Mouse (Mus musculus) erythroblast, embryonic 14.5 days (primary cell): ENCODE data around the gene Map4k3. TPM values are rescaled to one million over a fixed set of nuclear protein-coding genes. Genes with fewer than 3 reads are reported as not detected.
"Not testable (repeated sequence)": the region's sequence is repeated elsewhere in the genome, so short reads cannot be mapped to it uniquely, and the experiment has no call there.

ENCODE experiments used
- H3K27me3 ChIP-seq: 2 replicates; pipeline ENCODE4 v1.6.1; 2012; ENCODE audit warnings: inconsistent platforms; ENCODE audit not compliant: control insufficient read depth
- H3K36me3 ChIP-seq: 2 replicates; pipeline ENCODE4 v1.6.1; 2012; ENCODE audit warnings: mild to moderate bottlenecking, inconsistent platforms; ENCODE audit not compliant: control insufficient read depth
- H3K4me1 ChIP-seq: 2 replicates; pipeline ENCODE4 v1.6.1; 2012; ENCODE audit warnings: inconsistent platforms; ENCODE audit not compliant: control insufficient read depth
- H3K4me3 ChIP-seq: replicated peaks from 2 replicates; pipeline ENCODE3; 2012; ENCODE audit warnings: moderate library complexity, mild to moderate bottlenecking, inconsistent platforms
- H3K9me3 ChIP-seq: 2 replicates; pipeline ENCODE4 v1.6.1; 2012; ENCODE audit warnings: low read length, inconsistent platforms, mixed read lengths; ENCODE audit not compliant: control insufficient read depth
- GATA1 ChIP-seq: IDR thresholded peaks from 2 replicates; pipeline ENCODE4 v1.6.1; 2012; ENCODE audit warnings: low read length, inconsistent platforms, mixed read lengths
- TAL1 ChIP-seq: IDR thresholded peaks from 3 replicates; pipeline ENCODE4 v1.6.1; 2012; ENCODE audit warnings: low read length, inconsistent platforms, mixed read lengths
- polyA plus RNA-seq: library from polyadenylated mRNA; stranded (reverse); fragments of >175 nt; gene quantifications from 2 replicates; pipeline ENCODE4 v1.2.3, GENCODE M21; 2012

The Map4k3 gene
- polyA plus RNA-seq, 1 experiment, result not detected

DNA sequence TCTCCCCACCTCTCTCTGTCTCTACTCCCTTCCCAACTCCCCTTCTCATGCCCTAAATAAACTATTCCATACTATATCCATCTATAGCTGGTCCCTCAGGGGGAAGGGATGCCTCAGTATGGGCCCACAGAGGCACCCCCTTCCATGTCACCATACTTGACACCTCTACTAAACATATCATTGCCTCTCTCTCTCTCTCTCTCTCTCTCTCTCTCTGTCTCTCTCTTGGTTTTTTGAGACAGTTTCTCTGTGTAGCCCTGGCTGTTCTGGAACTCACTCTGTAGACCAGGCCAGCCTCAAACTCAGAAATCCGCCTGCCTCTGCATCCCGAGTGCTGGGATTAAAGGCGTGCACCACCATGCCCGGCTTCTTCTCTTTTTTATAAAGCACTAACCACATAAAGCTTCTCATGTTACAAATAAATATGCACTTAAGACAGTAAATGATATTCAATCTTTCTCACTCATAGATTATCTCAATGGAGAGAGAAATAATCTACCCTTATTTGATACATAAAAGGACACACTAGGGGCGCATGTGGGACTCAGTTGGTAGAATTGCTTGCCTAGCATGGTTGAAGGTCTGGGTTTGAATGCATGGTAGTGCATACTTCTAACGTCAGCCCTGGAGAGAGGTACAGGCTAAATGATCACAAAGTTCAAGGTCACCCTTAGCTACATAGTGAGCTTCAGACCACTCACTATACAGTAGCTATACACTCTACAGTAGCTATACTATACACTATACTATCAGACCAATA is 159.3 kb downstream of the Map4k3 start:
- H3K27me3 ChIP-seq, result no peaks in the 10 kb centered on the region

DNA sequence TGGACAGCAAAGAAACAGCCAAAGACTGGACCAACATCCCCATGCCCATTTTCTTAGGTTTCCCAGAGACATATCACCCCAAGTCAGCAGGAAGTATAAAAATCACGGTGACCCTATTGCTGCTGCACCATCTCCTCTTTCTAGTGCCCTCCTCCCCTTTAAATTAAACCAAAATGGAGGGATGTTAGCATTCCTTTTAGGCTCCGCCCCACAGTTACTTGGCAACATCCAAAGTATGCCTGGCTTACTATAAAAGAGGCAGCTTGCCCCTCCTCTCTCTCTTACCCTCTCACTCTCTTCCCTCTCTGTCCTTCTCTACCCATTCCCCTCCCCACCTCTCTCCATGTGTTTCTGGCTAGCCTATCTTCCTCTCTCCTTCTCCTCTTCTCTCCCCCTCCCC is 159.8 kb downstream of the Map4k3 start:
- Histone ChIP-seq H3K36me3 (no peaks in the 10 kb centered on the region), H3K4me3 (no peak overlapping the region), H3K4me1 (no peaks in the 10 kb centered on the region), H3K9me3 (peaks cover 7% of the 10 kb centered on the region), H3K27me3 (no peaks in the 10 kb centered on the region)
- no peak for TF ChIP-seq GATA1
- TF ChIP-seq TAL1, result no peak

More for the DNA sequence above, 159.3 kb downstream of the Map4k3 start:
- H3K9me3 ChIP-seq, result peaks cover 7% of the 10 kb centered on the region
- H3K4me3 ChIP-seq, result no peak overlapping the region
- no peaks in the 10 kb centered on the region for H3K36me3 ChIP-seq
- no peak for TF ChIP-seq TAL1
- no peak for TF ChIP-seq GATA1
- H3K4me1 ChIP-seq, result no peaks in the 10 kb centered on the region

DNA sequence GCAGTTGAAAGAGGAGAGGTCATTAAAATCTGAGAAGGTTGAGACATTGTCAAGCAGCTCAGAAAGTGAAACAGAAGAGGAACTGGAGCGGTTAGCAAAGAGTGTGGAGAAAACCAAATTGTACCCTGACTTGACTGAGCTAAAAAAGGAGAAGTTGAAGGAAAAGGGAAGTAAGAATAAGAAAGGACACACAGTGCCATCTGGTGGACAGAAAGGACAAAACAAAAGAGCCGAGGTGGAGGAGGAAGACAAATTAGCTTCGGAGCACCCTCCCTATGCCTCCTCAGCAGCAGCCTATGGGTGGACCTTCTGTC is 163.7 kb downstream of the Map4k3 start:
- Histone ChIP-seq H3K36me3 (no peaks in the 10 kb centered on the region), H3K9me3 (peaks cover 7% of the 10 kb centered on the region), H3K4me3 (peak overlapping the region; percentile 29), H3K27me3 (no peaks in the 10 kb centered on the region), H3K4me1 (no peaks in the 10 kb centered on the region)
- no peak for TF ChIP-seq TAL1
- TF ChIP-seq GATA1, result no peak

DNA sequence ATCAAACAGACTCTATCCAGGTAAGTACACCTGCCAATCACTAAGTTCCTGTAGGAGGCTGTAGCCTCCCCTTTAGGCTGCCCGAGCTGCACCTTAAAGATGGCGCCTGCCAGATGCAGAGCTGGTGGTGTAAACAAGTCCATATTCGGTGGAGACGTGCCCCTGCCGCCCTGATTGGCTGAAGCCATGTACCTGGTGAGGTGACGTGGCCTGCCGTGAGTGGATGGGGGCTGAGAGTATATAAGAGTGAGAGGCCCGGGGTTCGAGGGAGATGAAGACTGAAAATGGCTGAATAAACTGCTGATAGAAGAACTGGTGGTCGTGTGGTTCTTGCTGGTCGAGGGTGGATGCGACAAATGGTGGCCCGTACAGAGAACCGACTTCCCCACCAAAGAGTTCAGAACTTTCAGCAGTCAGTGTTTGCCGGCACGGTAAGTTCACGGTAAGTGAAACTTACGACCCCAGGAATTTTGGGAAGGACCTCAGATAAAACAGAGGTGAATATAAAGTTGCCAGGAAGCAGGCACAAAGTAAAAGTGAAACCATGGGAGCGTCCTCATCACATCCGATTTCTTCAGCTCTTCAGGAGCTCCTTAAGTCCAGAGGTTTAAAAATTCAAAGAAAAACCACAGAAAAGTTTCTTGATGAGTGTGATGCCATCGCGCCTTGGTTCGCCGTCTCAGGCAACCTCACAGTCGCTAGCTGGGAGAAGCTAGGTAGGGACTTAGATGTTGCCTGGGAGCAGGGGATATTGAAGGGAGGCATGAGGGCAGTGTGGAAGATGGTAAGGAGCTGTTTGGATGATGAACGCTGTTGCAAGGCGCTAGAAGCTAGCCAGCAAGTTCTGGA is 164.3 kb downstream of the Map4k3 start:
- not testable (repeated sequence) for H3K4me1 ChIP-seq, H3K36me3 ChIP-seq, H3K9me3 ChIP-seq, H3K27me3 ChIP-seq
- peak overlapping the region; percentile 29 for H3K4me3 ChIP-seq

DNA sequence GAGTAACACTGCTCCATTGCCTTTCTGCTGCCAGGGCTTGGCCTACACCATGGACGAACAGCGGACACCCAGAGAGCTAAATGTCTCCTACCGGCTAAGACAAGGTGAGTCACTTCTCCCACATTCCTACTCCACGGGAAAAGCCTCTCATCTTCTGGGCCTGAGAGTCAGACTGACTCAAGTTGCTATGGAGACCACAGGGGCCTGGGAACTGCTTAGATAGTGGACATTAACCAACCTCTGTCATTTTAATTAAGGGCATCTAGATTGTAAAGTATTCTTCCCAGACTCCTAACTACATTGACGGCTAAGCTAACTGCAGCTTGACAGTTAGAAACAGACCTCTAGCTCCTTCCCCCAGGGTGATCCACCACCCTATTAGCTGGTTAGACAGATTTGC is 165.5 kb downstream of the Map4k3 start:
- TF ChIP-seq GATA1, result no peak
- no peak for TF ChIP-seq TAL1
- Histone ChIP-seq H3K36me3 (no peaks in the 10 kb centered on the region), H3K4me3 (no peak overlapping the region)

DNA sequence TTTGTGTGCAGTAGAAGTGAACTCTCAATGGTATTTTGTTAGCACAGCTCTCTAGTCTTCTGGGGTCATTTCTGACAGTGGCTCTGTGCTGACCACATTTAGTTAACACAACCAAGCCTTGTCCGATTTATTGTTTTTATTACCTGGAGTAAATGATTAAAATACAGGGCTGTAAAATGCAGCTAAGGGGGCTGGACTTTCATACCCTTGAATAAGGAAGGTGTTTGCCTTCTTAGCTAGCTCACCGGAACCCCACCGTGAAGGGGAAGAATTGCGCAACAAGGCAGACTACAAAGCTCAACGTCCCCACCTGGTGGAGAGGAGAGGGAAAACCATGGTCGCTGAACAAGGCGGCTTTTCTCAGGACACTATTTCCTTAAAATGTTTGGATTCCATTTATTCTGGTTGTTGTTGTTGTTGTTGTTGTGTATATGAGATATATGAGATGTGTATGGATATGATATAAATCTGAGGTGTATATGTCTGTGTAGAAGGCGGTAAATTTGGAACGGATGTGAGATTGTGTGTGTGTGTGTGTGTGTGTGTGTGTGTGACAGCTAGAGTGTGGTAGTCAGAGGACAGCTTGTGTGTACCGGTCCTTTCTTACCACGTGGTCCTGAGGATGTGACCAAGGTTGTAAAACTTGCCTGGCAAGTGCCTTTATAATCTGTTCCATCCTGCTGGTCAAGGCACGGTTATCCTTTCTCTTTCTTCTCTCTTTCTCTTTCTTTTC is 167.4 kb downstream of the Map4k3 start:
- TF ChIP-seq GATA1 (no peak), TAL1 (no peak)

More for the DNA sequence above, 165.5 kb downstream of the Map4k3 start:
- Histone ChIP-seq H3K27me3 (no peaks in the 10 kb centered on the region), H3K9me3 (peaks cover 7% of the 10 kb centered on the region), H3K4me1 (no peaks in the 10 kb centered on the region)

DNA sequence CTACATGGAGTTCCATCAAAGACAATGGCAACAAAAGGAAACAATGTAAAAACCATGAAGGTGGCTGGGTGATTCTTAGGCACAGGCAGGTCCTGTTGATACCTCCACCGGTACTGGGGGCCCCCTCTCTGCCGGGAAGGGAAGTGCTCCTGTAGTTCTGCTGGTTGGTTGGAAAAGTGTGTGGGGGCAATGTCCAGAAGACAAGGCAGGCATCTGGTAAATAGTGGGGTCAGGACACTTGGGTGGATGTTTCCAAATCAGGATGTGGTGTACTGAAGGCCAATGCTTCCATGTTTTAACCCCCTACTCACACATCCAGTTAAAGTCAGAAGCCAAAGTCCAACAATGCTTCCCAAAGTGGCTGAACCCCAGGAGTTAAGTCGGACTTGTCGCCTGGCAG is 168.5 kb downstream of the Map4k3 start:
- no peaks in the 10 kb centered on the region for H3K4me1 ChIP-seq
- H3K9me3 ChIP-seq, result no peaks in the 10 kb centered on the region
- no peaks in the 10 kb centered on the region for H3K27me3 ChIP-seq
- H3K4me3 ChIP-seq, result no peak overlapping the region
- no peaks in the 10 kb centered on the region for H3K36me3 ChIP-seq
- TF ChIP-seq TAL1, result no peak
- no peak for TF ChIP-seq GATA1

More for the DNA sequence above, 167.4 kb downstream of the Map4k3 start:
- Histone ChIP-seq H3K4me3 (no peak overlapping the region), H3K4me1 (no peaks in the 10 kb centered on the region), H3K9me3 (peaks cover 7% of the 10 kb centered on the region), H3K27me3 (no peaks in the 10 kb centered on the region), H3K36me3 (no peaks in the 10 kb centered on the region)

DNA sequence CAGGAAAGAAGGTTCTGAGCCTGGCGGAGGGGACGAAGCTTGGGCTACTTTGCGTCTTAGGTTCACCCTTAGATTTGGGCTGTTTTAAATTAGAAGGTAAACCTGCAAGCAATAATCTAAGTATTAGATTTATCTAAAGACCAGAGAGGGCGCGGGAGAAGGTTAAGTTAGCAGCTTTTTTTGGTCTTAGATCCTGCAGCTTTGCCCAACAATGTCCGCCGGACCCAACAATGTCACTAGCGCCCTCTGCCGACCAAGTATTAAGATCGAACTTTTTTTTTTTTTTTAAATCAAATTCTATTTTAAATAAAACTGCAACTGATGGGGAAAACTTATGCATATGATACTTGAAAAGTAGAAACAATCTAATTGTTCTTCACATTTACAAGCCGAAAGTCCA is 169.2 kb downstream of the Map4k3 start:
- H3K4me3 ChIP-seq, result no peak overlapping the region
- H3K4me1 ChIP-seq, result peaks cover under 1% of the 10 kb centered on the region; the same call in 1 of the 2 replicates
- no peaks in the 10 kb centered on the region for H3K27me3 ChIP-seq
- no peaks in the 10 kb centered on the region for H3K36me3 ChIP-seq
- no peak for TF ChIP-seq GATA1
- no peak for TF ChIP-seq TAL1
- no peaks in the 10 kb centered on the region for H3K9me3 ChIP-seq

DNA sequence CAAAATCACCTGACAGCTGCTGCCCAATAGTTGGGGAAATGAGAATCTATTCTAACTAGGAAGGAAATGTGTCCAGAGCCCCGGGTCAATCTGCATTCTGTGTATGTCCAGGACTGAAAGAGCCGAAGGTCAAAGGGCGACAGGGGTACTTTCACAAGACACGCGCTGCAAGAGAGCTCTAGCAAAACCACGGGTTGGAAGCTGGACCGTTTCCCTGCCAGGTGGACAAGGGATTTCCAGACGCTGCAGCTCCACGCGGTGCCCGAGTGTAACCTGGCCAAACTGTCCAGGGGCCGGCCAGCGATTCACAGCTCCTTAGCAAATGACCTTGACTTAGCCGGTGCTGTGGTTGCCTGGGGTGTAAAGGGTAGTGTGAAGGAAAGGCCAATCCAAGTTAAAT is 169.7 kb downstream of the Map4k3 start:
- Histone ChIP-seq H3K9me3 (no peaks in the 10 kb centered on the region), H3K4me3 (no peak overlapping the region), H3K4me1 (peaks cover 5% of the 10 kb centered on the region), H3K36me3 (no peaks in the 10 kb centered on the region), H3K27me3 (no peaks in the 10 kb centered on the region)
- TF ChIP-seq TAL1 (no peak), GATA1 (no peak)
